Mouse (Mus musculus): ENCODE results near the gene Spen. TPM values are rescaled to one million over a fixed set of nuclear protein-coding genes. Genes with fewer than 3 reads are reported as not detected.
A peak's percentile ranks its signal among the peaks of the same experiment; 100 is the strongest.

Spen gene
- polyA plus RNA-seq, 1 experiment from 2014 or later, result 5.7 TPM

GRCm38 (mm10) chr4:141500637-141501036 is 37.8 kb downstream of the Spen start:
- ATAC-seq (peak; percentile 34; the same call in 1 of the 2 replicates), DNase-seq (ENCODE audit: low spot score) (no peak)
- H3K4me2 ChIP-seq (replicated peaks; ENCODE audit: low read depth, low read length), result no peak overlapping the region
- 46% methylated on average over 4 of the region's 4 CpGs for WGBS
- peaks cover 5% of the 10 kb centered on the region for H3K4me1 ChIP-seq (ENCODE audit: insufficient read depth, low read depth, low read length)
- H3K9ac ChIP-seq (replicated peaks; ENCODE audit: low read depth), result no peak overlapping the region
- H3K9me3 ChIP-seq (ENCODE audit: low read length), result no peaks in the 10 kb centered on the region
- TF ChIP-seq EP300 (IDR thresholded peaks at IDR 0.05) (no peak), CTCF (IDR thresholded peaks at IDR 0.05) (no peak)
- H3K36me3 ChIP-seq (ENCODE audit: insufficient read depth, low read length), result no peaks in the 10 kb centered on the region
- H3K27ac ChIP-seq (ENCODE audit: low read length), result no peak overlapping the region
- no peaks in the 10 kb centered on the region for H3K27me3 ChIP-seq (replicated peaks; ENCODE audit: insufficient read depth, low read length)
- no peak overlapping the region for H3K4me3 ChIP-seq (ENCODE audit: low read depth, low read length)

- ATAC-seq, result no peak
- DNase-seq (ENCODE audit: low spot score), result peak; percentile 26
- 82% methylated on average over 4 of the region's 4 CpGs for WGBS
Measured at GRCm38 (mm10) chr4:141488670-141489069, 49.7 kb downstream of the Spen start.

GRCm38 (mm10) chr4:141487581-141487980 is 50.8 kb downstream of the Spen start:
- Histone ChIP-seq H3K36me3 (ENCODE audit: insufficient read depth, low read length) (peaks cover 51% of the 10 kb centered on the region), H3K27ac (ENCODE audit: low read length) (no peak overlapping the region), H3K4me1 (ENCODE audit: insufficient read depth, low read depth, low read length) (no peaks in the 10 kb centered on the region), H3K4me3 (ENCODE audit: low read depth, low read length) (no peak overlapping the region), H3K9ac (replicated peaks; ENCODE audit: low read depth) (no peak overlapping the region), H3K9me3 (ENCODE audit: low read length) (no peaks in the 10 kb centered on the region), H3K4me2 (replicated peaks; ENCODE audit: low read depth, low read length) (no peak overlapping the region), H3K27me3 (replicated peaks; ENCODE audit: insufficient read depth, low read length) (no peaks in the 10 kb centered on the region)
- DNase-seq (ENCODE audit: low spot score), result no peak
- no peak for ATAC-seq
- 92% methylated on average over 11 of the region's 11 CpGs for WGBS
- TF ChIP-seq CTCF (IDR thresholded peaks at IDR 0.05), result no peak
- TF ChIP-seq EP300 (IDR thresholded peaks at IDR 0.05), result no peak

More at GRCm38 (mm10) chr4:141488670-141489069, 49.7 kb downstream of the Spen start:
- Histone ChIP-seq H3K4me3 (ENCODE audit: low read depth, low read length) (no peak overlapping the region), H3K4me1 (ENCODE audit: insufficient read depth, low read depth, low read length) (no peaks in the 10 kb centered on the region), H3K9ac (replicated peaks; ENCODE audit: low read depth) (no peak overlapping the region), H3K36me3 (ENCODE audit: insufficient read depth, low read length) (peaks cover 45% of the 10 kb centered on the region), H3K27me3 (replicated peaks; ENCODE audit: insufficient read depth, low read length) (no peaks in the 10 kb centered on the region), H3K9me3 (ENCODE audit: low read length) (no peaks in the 10 kb centered on the region), H3K4me2 (replicated peaks; ENCODE audit: low read depth, low read length) (no peak overlapping the region), H3K27ac (ENCODE audit: low read length) (no peak overlapping the region)
- TF ChIP-seq CTCF (IDR thresholded peaks at IDR 0.05) (peak; percentile 73), EP300 (IDR thresholded peaks at IDR 0.05) (no peak)

- H3K9me3 ChIP-seq (ENCODE audit: low read length), result no peaks in the 10 kb centered on the region
- H3K9ac ChIP-seq (replicated peaks; ENCODE audit: low read depth), result no peak overlapping the region
- H3K36me3 ChIP-seq (ENCODE audit: insufficient read depth, low read length), result peaks cover 47% of the 10 kb centered on the region; the same call in 1 of the 2 replicates
- no peaks in the 10 kb centered on the region for H3K27me3 ChIP-seq (replicated peaks; ENCODE audit: insufficient read depth, low read length)
- TF ChIP-seq EP300 (IDR thresholded peaks at IDR 0.05), result no peak
- no peak for TF ChIP-seq CTCF (IDR thresholded peaks at IDR 0.05)
- H3K4me2 ChIP-seq (replicated peaks; ENCODE audit: low read depth, low read length), result no peak overlapping the region
- no peak overlapping the region for H3K27ac ChIP-seq (ENCODE audit: low read length)
- H3K4me3 ChIP-seq (ENCODE audit: low read depth, low read length), result no peak overlapping the region
- WGBS, result 49% methylated on average over 11 of the region's 11 CpGs
- no peaks in the 10 kb centered on the region for H3K4me1 ChIP-seq (ENCODE audit: insufficient read depth, low read depth, low read length)
- DNase-seq (ENCODE audit: low spot score) (no peak), ATAC-seq (peak; percentile 81)
Measured at GRCm38 (mm10) chr4:141484071-141484470, 54.3 kb downstream of the Spen start.

- Histone ChIP-seq H3K27ac (ENCODE audit: low read length) (no peak overlapping the region), H3K4me2 (replicated peaks; ENCODE audit: low read depth, low read length) (no peak overlapping the region), H3K9me3 (ENCODE audit: low read length) (no peaks in the 10 kb centered on the region), H3K4me1 (ENCODE audit: insufficient read depth, low read depth, low read length) (no peaks in the 10 kb centered on the region), H3K9ac (replicated peaks; ENCODE audit: low read depth) (no peak overlapping the region), H3K4me3 (ENCODE audit: low read depth, low read length) (no peak overlapping the region), H3K27me3 (replicated peaks; ENCODE audit: insufficient read depth, low read length) (no peaks in the 10 kb centered on the region), H3K36me3 (ENCODE audit: insufficient read depth, low read length) (peaks cover 67% of the 10 kb centered on the region)
- no peak for DNase-seq (ENCODE audit: low spot score)
- no peak for TF ChIP-seq EP300 (IDR thresholded peaks at IDR 0.05)
- no peak for TF ChIP-seq CTCF (IDR thresholded peaks at IDR 0.05)
- WGBS, result 93% methylated on average over 8 of the region's 8 CpGs
- ATAC-seq, result no peak
Measured at GRCm38 (mm10) chr4:141479411-141479810, 59.0 kb downstream of the Spen start.

- Histone ChIP-seq H3K27me3 (replicated peaks; ENCODE audit: insufficient read depth, low read length) (no peaks in the 10 kb centered on the region), H3K27ac (ENCODE audit: low read length) (no peak overlapping the region), H3K4me2 (replicated peaks; ENCODE audit: low read depth, low read length) (no peak overlapping the region), H3K36me3 (ENCODE audit: insufficient read depth, low read length) (peaks cover 68% of the 10 kb centered on the region), H3K4me3 (ENCODE audit: low read depth, low read length) (no peak overlapping the region), H3K4me1 (ENCODE audit: insufficient read depth, low read depth, low read length) (no peaks in the 10 kb centered on the region), H3K9me3 (ENCODE audit: low read length) (no peaks in the 10 kb centered on the region), H3K9ac (replicated peaks; ENCODE audit: low read depth) (no peak overlapping the region)
- ATAC-seq (no peak), DNase-seq (ENCODE audit: low spot score) (no peak)
- TF ChIP-seq CTCF (IDR thresholded peaks at IDR 0.05) (no peak), EP300 (IDR thresholded peaks at IDR 0.05) (no peak)
- 95% methylated on average over 32 of the region's 32 CpGs for WGBS
Measured at GRCm38 (mm10) chr4:141478794-141479193, 59.6 kb downstream of the Spen start.

- no peaks in the 10 kb centered on the region for H3K27me3 ChIP-seq (replicated peaks; ENCODE audit: insufficient read depth, low read length)
- peaks cover 63% of the 10 kb centered on the region for H3K36me3 ChIP-seq (ENCODE audit: insufficient read depth, low read length)
- no peaks in the 10 kb centered on the region for H3K9me3 ChIP-seq (ENCODE audit: low read length)
- H3K4me3 ChIP-seq (ENCODE audit: low read depth, low read length), result no peak overlapping the region
- peak overlapping the region; percentile 45 for H3K27ac ChIP-seq (ENCODE audit: low read length)
- no peak for ATAC-seq
- WGBS, result 81% methylated on average over 23 of the region's 23 CpGs
- DNase-seq (ENCODE audit: low spot score), result no peak
- H3K9ac ChIP-seq (replicated peaks; ENCODE audit: low read depth), result no peak overlapping the region
- H3K4me2 ChIP-seq (replicated peaks; ENCODE audit: low read depth, low read length), result no peak overlapping the region
- no peaks in the 10 kb centered on the region for H3K4me1 ChIP-seq (ENCODE audit: insufficient read depth, low read depth, low read length)
- TF ChIP-seq EP300 (IDR thresholded peaks at IDR 0.05) (no peak), CTCF (IDR thresholded peaks at IDR 0.05) (no peak)
Measured at GRCm38 (mm10) chr4:141478225-141478624, 60.2 kb downstream of the Spen start.
